Mouse (Mus musculus) intestine, embryonic 15.5 days (tissue): Measurements from ENCODE around the gene Tmem129. TPM values are rescaled to one million over a fixed set of nuclear protein-coding genes. Genes with fewer than 3 reads are reported as not detected.
A peak's percentile ranks its signal among the peaks of the same experiment; 100 is the strongest.

Experiments used
- ATAC-seq: fragments of 200-750 bp; cut with Nextera tagmentation; 2 replicates; pipeline ENCODE4 v1.8.0; 2017; ENCODE audit warnings: moderate TSS enrichment, moderate library complexity
- H3K27ac ChIP-seq: fragments of 300-500 bp; sonication (generic); 2 replicates; pipeline ENCODE4 v1.5.1; 2015; ENCODE audit warnings: mild to moderate bottlenecking, inconsistent platforms
- H3K27me3 ChIP-seq: fragments of 300-500 bp; sonication (generic); replicated peaks from 2 replicates; pipeline ENCODE4 v1.6.1; 2015; ENCODE audit warnings: inconsistent platforms
- H3K36me3 ChIP-seq: fragments of 300-500 bp; sonication (generic); 2 replicates; pipeline ENCODE4 v1.6.1; 2015; ENCODE audit warnings: inconsistent platforms
- H3K4me1 ChIP-seq: fragments of 300-500 bp; sonication (generic); replicated peaks from 2 replicates; pipeline ENCODE4 v1.6.1; 2015; ENCODE audit warnings: inconsistent platforms
- H3K4me2 ChIP-seq: fragments of 300-500 bp; sonication (generic); replicated peaks from 2 replicates; pipeline ENCODE4 v1.6.1; 2015; ENCODE audit warnings: mild to moderate bottlenecking, inconsistent platforms
- H3K4me3 ChIP-seq: fragments of 300-500 bp; sonication (generic); replicated peaks from 2 replicates; pipeline ENCODE4 v1.5.1; 2015; ENCODE audit warnings: inconsistent platforms
- H3K9ac ChIP-seq: fragments of 300-500 bp; sonication (generic); 2 replicates; pipeline ENCODE4 v1.6.1; 2015; ENCODE audit warnings: inconsistent platforms
- H3K9me3 ChIP-seq: fragments of 300-500 bp; sonication (generic); 2 replicates; pipeline ENCODE4 v1.6.1; 2016; ENCODE audit warnings: inconsistent platforms
- WGBS: fragments of 180-500 bp; shearing (Covaris S2); methylation state at CpG from one replicate; pipeline ENCODE4 v1.1.7; 2015; 5-methylcytosine and 5-hydroxymethylcytosine counted together
- polyA plus RNA-seq: library from polyadenylated mRNA; unstranded; fragments of >200 nt; fragmentation: Nextera tagmentation; extraction: Ambion mirVana; gene quantifications from 2 replicates; pipeline ENCODE4 v1.2.1, GENCODE M21; 2015

Gene Tmem129
- polyA plus RNA-seq, 1 experiment from 2014 or later: 31.8 TPM

DNA sequence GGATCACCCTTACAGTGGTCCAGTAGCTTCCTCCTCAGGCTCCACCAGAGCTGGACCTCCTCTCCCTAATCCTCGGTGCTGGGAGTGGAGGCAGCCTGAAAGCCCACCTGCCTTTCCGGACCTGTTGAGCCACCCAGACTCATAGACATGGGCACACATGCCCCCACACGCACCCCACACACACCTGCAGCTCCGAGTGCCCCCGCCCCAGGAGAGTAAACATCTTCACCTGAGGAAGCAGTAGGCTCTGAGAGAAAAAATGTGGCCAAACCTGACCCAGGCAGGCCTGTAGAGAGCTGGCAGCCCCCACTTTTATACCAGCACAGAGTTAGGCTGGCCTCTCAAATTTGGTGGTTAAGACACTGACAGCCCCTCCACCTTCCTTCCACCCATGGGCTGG is 38.2 kb upstream of the Tmem129 start:
- Histone ChIP-seq H3K9ac (no peak overlapping the region), H3K9me3 (no peaks in the 10 kb centered on the region), H3K4me2 (peak overlapping the region; percentile 94), H3K27me3 (no peaks in the 10 kb centered on the region; the same call in 1 of the 2 replicates), H3K27ac (peak overlapping the region; percentile 68; the same call in 1 of the 2 replicates), H3K4me1 (peaks cover 51% of the 10 kb centered on the region), H3K4me3 (no peak overlapping the region), H3K36me3 (no peaks in the 10 kb centered on the region)
- WGBS: 62% methylated on average over 5 of the region's 5 CpGs
- no peak for ATAC-seq

DNA sequence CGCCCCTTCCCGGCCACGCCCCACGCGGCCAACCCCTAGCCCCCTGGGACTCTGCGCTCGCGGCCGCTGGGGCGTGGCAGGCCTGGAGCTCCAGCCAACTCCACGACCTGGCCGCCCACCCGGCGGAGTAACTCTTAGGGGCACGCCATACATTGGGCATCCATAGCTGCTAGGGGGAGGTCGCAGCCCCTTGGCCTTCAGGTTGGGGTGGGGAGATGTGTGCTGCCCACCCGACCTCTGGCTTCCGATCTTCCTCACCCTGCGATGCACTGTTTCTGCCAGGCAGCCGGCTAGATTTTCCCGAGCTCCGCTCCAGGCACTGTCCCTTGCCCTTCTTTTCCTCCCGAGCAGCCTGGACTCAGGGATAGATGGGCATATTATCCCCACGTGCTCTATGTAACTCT is 37.5 kb upstream of the Tmem129 start:
- Histone ChIP-seq H3K4me1 (peaks cover 51% of the 10 kb centered on the region), H3K4me2 (peak overlapping the region; percentile 94), H3K27me3 (no peaks in the 10 kb centered on the region), H3K4me3 (peak overlapping the region; percentile 46), H3K9ac (peak overlapping the region; percentile 74), H3K27ac (peak overlapping the region; percentile 68), H3K36me3 (no peaks in the 10 kb centered on the region), H3K9me3 (no peaks in the 10 kb centered on the region)
- WGBS: 5% methylated on average over 24 of the region's 24 CpGs
- ATAC-seq: peak; percentile 42

DNA sequence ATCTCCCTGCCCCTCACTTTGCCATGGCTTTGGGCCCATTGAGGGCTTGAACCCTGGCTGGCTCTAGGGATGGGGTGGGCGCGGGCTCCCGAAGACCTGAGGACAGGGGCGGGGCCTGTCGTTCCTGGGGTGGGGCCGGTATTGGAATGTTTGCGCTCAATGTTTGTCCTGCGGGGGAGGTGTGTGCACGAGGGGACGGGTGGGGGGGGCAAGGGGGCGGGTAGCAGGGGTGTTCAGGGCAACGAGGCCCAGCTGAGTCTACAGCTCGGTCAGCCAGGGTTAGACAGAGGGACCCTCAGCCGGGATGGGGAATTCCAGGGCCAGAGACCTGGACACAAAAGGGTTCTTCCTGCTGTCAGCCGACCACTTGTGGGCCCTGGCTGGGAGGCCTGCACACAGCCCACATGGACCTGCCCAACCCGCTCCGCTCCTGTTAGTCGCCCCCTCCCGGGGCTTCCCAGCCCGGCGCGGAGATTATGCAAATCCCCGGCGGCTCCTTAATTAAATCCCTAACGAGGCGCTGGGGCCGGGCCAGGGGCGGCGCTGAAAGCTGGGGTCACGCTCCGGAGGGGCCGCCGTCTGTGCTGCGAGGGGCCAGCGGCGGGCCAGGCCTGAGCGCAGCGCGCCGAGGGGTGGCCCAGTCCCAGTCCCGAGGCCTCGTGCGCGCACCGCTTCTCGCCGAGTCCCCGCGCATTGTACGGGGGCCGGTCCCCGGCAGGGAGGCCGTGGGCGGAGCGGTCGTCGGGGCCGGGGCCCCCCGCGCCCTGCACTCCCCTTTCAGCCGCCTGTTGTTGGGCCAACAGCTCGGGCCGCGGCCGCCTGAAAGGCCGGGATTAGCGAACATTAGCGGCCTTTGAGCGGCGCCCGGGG is 36.9 kb upstream of the Tmem129 start:
- peak; percentile 66 for ATAC-seq
- Histone ChIP-seq H3K9ac (peak overlapping the region; percentile 74), H3K9me3 (no peaks in the 10 kb centered on the region), H3K4me2 (peak overlapping the region; percentile 94), H3K36me3 (no peaks in the 10 kb centered on the region), H3K27ac (peak overlapping the region; percentile 68), H3K4me1 (peaks cover 52% of the 10 kb centered on the region), H3K4me3 (peak overlapping the region; percentile 46), H3K27me3 (no peaks in the 10 kb centered on the region)
- WGBS: 4% methylated on average over 71 of the region's 71 CpGs

DNA sequence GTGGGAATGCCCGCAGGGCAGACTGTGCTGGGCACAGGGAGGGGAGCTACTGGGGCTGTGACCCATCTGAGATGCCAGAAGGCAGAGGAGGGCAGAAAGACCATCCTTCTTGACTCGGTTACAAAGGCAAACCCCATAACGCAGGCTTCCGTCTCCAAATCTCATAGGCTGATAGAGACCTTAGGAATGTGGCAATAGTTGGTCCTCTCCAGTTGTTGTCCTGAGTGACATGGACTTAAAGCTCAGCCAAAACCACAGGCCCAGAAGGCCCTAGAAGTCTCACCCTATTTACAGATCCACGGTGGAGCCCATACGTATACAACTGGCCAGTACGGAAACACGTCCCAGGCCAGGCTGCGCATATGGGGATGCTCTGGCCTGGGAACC is 36.2 kb upstream of the Tmem129 start:
- Histone ChIP-seq H3K4me2 (peak overlapping the region; percentile 94), H3K4me3 (no peak overlapping the region), H3K9ac (no peak overlapping the region), H3K27ac (peak overlapping the region; percentile 51; the same call in 1 of the 2 replicates), H3K4me1 (peaks cover 59% of the 10 kb centered on the region), H3K27me3 (no peaks in the 10 kb centered on the region), H3K9me3 (no peaks in the 10 kb centered on the region), H3K36me3 (no peaks in the 10 kb centered on the region)
- no peak for ATAC-seq
- WGBS: 70% methylated on average over 9 of the region's 9 CpGs

DNA sequence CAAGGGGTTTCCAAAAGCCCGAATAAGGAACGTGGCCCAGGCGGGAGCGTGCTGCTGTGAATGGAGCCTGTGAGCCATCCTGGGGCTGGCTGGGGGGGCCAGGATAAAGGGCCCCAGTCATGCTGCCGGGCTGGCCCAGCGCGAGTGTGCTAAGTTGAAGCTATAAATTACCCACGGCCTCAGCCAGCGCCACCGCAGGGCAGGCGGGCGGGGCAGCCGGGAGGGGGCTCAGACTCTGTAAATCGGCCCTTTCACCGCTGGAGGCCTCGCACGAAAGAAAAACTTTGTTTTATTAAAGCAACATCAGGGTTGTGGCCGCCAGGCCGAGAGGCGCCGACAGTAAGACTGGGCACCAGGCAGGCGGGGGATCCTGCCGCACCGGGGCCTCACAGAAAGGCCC is 34.2 kb upstream of the Tmem129 start:
- H3K27me3 ChIP-seq: no peaks in the 10 kb centered on the region
- H3K9ac ChIP-seq: peak overlapping the region; percentile 29; the same call in 1 of the 2 replicates
- H3K27ac ChIP-seq: peak overlapping the region; percentile 72
- no peaks in the 10 kb centered on the region for H3K9me3 ChIP-seq
- peaks cover 55% of the 10 kb centered on the region for H3K4me1 ChIP-seq
- H3K4me3 ChIP-seq: peak overlapping the region; percentile 5; the same call in 1 of the 2 replicates
- 5% methylated on average over 24 of the region's 24 CpGs for WGBS
- H3K36me3 ChIP-seq: no peaks in the 10 kb centered on the region
- peak overlapping the region; percentile 50 for H3K4me2 ChIP-seq
- peak; percentile 55 for ATAC-seq

DNA sequence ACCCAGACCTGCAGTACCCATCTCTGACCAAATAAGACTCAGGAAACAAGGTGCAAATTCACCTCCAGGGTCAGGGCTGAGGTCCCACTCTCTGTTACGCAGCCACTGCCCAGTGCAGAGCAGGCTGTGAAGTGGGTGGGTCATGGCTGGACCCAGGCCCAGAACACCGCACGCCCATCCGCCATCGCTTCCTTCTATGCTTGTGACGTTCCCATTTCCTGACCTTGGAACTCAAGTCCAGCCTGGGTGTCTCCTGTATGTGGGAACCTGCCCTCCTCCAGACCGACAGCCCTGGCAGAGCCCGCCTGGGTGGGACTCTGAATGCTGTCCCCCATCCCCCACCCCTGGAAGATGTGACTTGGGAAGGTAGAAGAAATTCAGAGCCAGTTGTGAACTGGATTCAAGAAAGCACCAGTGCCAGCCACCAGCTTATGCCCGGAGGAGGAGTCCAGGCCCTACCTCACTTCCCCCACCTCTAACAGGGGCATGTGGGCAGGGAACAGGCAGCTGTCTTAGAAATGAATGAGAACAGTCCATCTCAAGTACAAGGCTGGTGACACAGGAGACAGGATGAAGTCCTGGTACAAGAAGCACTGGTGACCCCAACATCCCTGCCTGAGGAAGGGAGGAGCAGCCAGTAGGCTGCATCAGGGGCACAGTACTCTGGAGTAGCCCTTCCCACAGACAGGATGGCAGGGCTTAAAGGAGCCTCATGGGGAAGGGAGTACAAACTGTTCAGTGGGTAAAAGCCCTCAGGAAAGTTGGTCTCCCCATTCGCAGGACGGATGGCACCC is 31.8 kb upstream of the Tmem129 start:
- Histone ChIP-seq H3K4me2 (no peak overlapping the region), H3K27ac (no peak overlapping the region), H3K4me1 (peaks cover 39% of the 10 kb centered on the region), H3K9ac (no peak overlapping the region), H3K9me3 (no peaks in the 10 kb centered on the region), H3K36me3 (no peaks in the 10 kb centered on the region), H3K4me3 (no peak overlapping the region), H3K27me3 (no peaks in the 10 kb centered on the region)
- 75% methylated on average over 11 of the region's 11 CpGs for WGBS
- ATAC-seq: no peak

DNA sequence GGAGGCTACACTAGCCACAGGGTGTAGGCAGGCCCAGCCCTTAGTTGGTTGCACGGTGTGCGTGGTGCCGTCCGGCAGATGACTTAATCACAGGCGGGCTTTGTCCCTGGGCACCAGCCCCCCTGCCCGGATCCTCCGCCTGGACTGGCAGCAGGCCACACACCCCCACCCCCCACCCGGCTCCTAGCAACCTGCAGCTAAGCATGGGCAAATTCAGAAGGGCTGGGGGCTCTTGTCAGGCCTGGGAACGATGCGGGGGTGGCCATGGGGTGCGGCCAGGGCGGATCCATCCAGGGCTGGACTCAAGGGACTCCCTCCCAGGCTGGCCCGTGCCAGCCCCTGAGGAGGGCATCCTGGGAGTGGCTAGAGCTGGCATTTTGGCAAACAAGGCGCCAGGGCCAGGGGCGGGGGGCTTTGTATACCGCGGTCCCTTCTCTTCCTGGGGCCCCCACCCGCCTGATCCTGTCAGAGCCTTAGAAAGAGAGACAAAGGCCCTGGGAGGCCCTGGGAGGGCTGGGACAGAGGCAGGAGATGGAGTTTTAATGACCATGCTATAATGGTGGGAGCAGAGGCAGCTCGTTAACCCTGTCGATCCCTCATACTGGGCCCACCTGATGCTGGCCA is 31.1 kb upstream of the Tmem129 start:
- ATAC-seq: no peak
- Histone ChIP-seq H3K27me3 (no peaks in the 10 kb centered on the region), H3K27ac (no peak overlapping the region), H3K9ac (no peak overlapping the region), H3K4me1 (peaks cover 32% of the 10 kb centered on the region), H3K36me3 (no peaks in the 10 kb centered on the region), H3K4me2 (no peak overlapping the region), H3K4me3 (no peak overlapping the region), H3K9me3 (no peaks in the 10 kb centered on the region)
- WGBS: 62% methylated on average over 20 of the region's 20 CpGs

DNA sequence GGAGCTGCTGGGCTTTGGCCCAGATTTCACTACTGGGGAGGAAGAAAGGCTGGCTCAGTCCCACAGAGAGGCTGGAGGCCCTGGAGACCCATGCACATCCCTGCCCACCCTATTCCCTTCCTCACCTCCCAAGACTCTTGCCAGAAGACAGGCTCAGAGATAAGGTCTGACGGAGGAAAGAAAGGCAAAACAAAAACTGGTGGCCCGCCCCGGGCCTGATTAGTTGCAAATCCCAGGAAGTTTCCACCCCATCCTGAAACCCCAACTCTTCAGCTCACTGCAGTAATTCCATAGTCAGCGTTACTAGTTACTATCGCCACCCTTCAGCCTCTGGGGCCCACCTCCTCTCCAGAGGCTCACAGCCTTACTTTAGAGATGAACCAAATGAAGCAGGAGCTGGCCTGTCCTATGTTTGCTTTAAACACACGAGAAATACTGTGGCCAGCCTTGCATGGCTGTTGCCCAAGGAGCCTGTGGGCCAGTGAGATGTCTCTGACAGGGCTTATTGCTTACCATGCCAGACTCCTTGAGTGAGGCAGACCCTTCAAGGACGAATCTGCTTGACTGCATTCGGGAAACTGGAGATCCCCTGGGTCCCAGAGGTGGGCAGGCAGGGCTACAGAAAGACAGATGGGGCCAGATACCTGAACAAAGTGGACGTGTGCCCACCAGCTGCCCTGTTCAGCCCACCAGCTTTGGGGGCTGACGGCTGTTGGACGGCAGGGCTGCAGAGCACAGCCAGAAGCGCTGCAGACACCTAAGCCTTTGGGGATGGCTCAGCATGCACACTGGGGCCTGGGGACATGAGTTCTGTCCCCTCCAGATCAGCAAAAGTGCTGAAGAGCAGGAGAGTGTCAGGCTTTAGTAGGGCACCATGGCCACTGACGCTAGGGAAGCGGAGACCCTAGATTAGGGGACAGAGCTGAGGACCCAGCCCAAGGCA is 30.3 kb upstream of the Tmem129 start:
- Histone ChIP-seq H3K4me1 (peaks cover 29% of the 10 kb centered on the region), H3K9me3 (no peaks in the 10 kb centered on the region), H3K4me2 (no peak overlapping the region), H3K27ac (no peak overlapping the region), H3K27me3 (no peaks in the 10 kb centered on the region), H3K4me3 (no peak overlapping the region), H3K36me3 (no peaks in the 10 kb centered on the region), H3K9ac (no peak overlapping the region)
- WGBS: 69% methylated on average over 14 of the region's 14 CpGs
- no peak for ATAC-seq

DNA sequence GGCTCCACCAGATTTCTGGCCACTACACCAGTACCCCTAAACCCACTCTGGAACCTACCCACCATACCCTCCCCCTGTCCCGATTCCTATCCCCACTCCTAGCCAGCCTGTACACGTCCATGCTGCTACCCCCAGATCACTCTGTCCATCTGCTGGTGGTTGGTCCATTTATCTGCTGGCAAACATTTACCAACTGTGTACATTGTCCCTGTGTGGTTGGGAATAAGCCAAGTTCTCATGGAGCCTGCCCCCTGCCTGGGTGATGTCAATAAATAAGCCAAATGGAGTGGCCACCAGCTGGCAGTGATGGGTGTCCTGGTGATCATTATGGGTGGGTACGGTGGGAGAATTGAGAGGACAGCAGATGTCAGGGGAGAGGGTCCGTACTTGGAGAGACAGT is 28.9 kb upstream of the Tmem129 start:
- H3K27me3 ChIP-seq: no peaks in the 10 kb centered on the region
- no peaks in the 10 kb centered on the region for H3K36me3 ChIP-seq
- WGBS: 69% methylated on average over 4 of the region's 4 CpGs
- no peak overlapping the region for H3K9ac ChIP-seq
- H3K4me1 ChIP-seq: peaks cover 18% of the 10 kb centered on the region
- H3K27ac ChIP-seq: no peak overlapping the region
- H3K4me2 ChIP-seq: no peak overlapping the region
- H3K9me3 ChIP-seq: no peaks in the 10 kb centered on the region
- no peak overlapping the region for H3K4me3 ChIP-seq
- ATAC-seq: no peak

DNA sequence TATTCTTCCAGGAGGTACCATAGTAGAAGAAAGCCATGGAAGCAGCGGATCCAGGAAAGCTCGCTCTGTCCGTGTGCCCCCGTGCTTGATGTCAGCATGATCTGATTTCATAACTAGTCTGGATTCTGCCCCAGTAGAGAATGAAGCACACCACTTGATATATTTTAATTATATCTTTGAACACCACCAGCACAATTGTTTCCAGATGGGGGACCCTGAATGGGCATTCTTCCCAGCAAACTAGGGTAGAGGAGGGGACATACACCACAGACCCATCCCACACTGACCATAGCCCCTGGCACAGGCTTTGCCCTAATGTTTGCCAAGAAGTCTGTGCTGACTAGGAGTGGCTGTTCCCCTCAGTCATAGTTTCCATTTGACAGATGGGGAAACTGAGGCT is 26.7 kb upstream of the Tmem129 start:
- H3K36me3 ChIP-seq: no peaks in the 10 kb centered on the region
- H3K4me1 ChIP-seq: peaks cover 12% of the 10 kb centered on the region
- no peaks in the 10 kb centered on the region for H3K9me3 ChIP-seq
- ATAC-seq: no peak
- no peak overlapping the region for H3K4me3 ChIP-seq
- no peak overlapping the region for H3K9ac ChIP-seq
- no peak overlapping the region for H3K4me2 ChIP-seq
- 89% methylated on average over 4 of the region's 4 CpGs for WGBS
- no peaks in the 10 kb centered on the region for H3K27me3 ChIP-seq
- H3K27ac ChIP-seq: no peak overlapping the region

DNA sequence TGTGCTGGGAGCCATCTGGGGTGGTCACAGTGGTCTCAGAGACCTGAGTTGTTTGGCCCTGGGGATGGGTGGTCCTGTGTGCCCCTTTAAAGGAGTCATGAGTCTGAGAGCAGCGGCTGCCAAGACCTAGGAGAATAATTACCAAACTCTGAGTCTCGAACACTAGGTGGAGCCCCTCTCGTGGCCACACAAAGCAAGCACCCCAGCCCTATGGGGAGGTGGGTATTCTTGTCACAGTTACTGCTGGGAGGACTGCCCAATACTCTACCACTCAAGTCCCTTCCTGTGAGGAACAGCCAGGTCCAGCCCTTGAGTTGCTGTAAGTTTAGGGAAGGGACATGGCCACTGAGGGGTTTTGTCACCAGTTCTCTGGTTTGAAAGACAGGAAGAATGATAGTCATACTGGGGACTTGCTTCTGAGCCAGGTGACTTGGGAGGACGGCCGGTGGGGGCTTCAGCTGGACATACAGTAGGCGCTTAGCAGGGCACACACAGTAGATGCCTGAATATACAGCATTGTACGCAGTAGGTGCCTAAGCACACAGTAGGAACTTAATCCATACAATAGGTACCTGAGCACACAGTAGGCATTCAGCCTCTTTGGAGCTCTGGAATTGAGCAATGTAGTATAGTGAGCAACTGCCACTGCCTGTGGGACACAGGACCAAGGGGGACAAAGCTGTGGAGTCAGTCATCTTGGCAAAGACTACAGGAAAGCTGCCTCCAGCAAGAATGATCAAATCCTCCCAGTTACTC is 25.9 kb upstream of the Tmem129 start:
- ATAC-seq: peak; percentile 48
- WGBS: 45% methylated on average over 7 of the region's 7 CpGs
- Histone ChIP-seq H3K4me1 (0 out of 2 replicates have a peak, but pooled peaks cover 4% of the 10 kb centered on the region), H3K9me3 (no peaks in the 10 kb centered on the region), H3K27ac (no peak overlapping the region), H3K4me3 (no peak overlapping the region), H3K36me3 (no peaks in the 10 kb centered on the region), H3K27me3 (no peaks in the 10 kb centered on the region), H3K9ac (no peak overlapping the region), H3K4me2 (no peak overlapping the region)
